Comparison of ENCODE assay signal across 9 mouse cellular contexts in the genomic region with DNA sequence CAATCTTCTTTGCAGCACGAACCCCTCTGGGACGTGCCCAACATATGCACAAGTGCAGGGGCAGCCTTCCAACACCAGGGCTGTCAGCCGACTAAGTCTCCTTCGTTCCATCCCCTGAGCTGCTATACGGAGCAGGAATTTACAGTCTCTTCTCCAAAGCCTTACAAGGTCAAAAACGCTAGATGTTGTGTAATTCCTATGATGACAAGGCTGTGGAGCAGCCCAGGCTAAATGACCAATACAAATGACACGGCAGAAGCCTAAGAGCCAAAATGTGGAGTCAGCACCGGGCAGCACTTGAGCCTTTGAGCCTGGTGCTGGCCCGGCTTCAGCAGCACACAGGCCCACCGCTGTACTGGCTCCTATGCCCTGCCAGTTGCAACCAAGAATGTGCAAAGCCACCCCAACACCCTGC. TPM values are rescaled to one million over a fixed set of nuclear protein-coding genes. Genes with fewer than 3 reads are reported as not detected.
DNase-seq lines count a peak whose midpoint lies in the region; ATAC-seq and TF ChIP-seq lines count a peak whose summit lies in the region.
"Had no signal": no experiment of that assay in that cellular context is flagged by ENCODE, and none has a peak within 500 bp of the region (broad histone marks: within the 10 kb centered on the region; RNA-seq: fewer than 3 reads in every experiment).

No protein-coding gene starts in this region.

- H3K9ac ChIP-seq in forebrain, postnatal 0 days = no peak overlapping the region; the same call in 1 of the 2 replicates
- H3K9ac ChIP-seq in neural tube, embryonic 14.5 days (replicated peaks; ENCODE audit: low read depth, low read length) = no peak overlapping the region

- H3K4me3 ChIP-seq in forebrain, postnatal 0 days (ENCODE audit: low read depth, low read length) = no peak overlapping the region
- H3K4me3 ChIP-seq in neural tube, embryonic 14.5 days (ENCODE audit: low read depth, low read length) = no peak overlapping the region
- H3K4me3 ChIP-seq: megakaryocyte, embryonic 14.5 days had no signal

- no peaks in the 10 kb centered on the region for H3K27me3 ChIP-seq in forebrain, postnatal 0 days (ENCODE audit: insufficient read depth, low read length)
- H3K27me3 ChIP-seq in neural tube, embryonic 14.5 days (ENCODE audit: control insufficient read depth, insufficient read depth, low read length) = no peaks in the 10 kb centered on the region
- H3K27me3 ChIP-seq: megakaryocyte, embryonic 14.5 days had no signal

- no peaks in the 10 kb centered on the region for H3K36me3 ChIP-seq in forebrain, postnatal 0 days (ENCODE audit: insufficient read depth)
- no peaks in the 10 kb centered on the region for H3K36me3 ChIP-seq in neural tube, embryonic 14.5 days (ENCODE audit: control insufficient read depth, insufficient read depth, low read length)

- no peak overlapping the region for H3K4me2 ChIP-seq in forebrain, postnatal 0 days (ENCODE audit: low read depth)
- no peak overlapping the region for H3K4me2 ChIP-seq in neural tube, embryonic 14.5 days (ENCODE audit: low read depth, low read length)

- peak overlapping the region; percentile 59; the same call in 1 of the 2 replicates for H3K27ac ChIP-seq in forebrain, postnatal 0 days (ENCODE audit: low read depth, low read length)
- 0 out of 2 replicates have a peak overlapping the region, but pooled peaks have one; percentile 18 for H3K27ac ChIP-seq in neural tube, embryonic 14.5 days (ENCODE audit: low read depth, low read length)

- WGBS in forebrain, postnatal 0 days = 47% methylated on average over 10 of the region's 10 CpGs
- 67% methylated on average over 10 of the region's 10 CpGs for WGBS in neural tube, embryonic 14.5 days

- DNase-seq in cerebellum, adult 11-12 months = peak; percentile 36
- DNase-seq in cerebellum, adult 8-10 months = no peak
- peak; percentile 24 for DNase-seq in 3T3-L1 (ENCODE audit: low read depth, low spot score)
- DNase-seq in forebrain, postnatal 0 days = no peak
- peak; percentile 55 to 70 for DNase-seq in kidney, adult 8-10 months
- no peak for DNase-seq in T-cell, adult 2 months (ENCODE audit: low spot score)
- no peak for DNase-seq in retina, postnatal 1 day

- H3K4me1 ChIP-seq in forebrain, postnatal 0 days (ENCODE audit: insufficient read depth) = peaks cover 13% of the 10 kb centered on the region
- peaks cover 10% of the 10 kb centered on the region; the same call in 1 of the 2 replicates for H3K4me1 ChIP-seq in neural tube, embryonic 14.5 days (ENCODE audit: control insufficient read depth, insufficient read depth, low read length)

- H3K9me3 ChIP-seq in forebrain, postnatal 0 days (ENCODE audit: low read length) = no peaks in the 10 kb centered on the region
- no peaks in the 10 kb centered on the region for H3K9me3 ChIP-seq in neural tube, embryonic 14.5 days (ENCODE audit: control insufficient read depth, low read length)

- ATAC-seq in forebrain, postnatal 0 days = peak; percentile 60
- ATAC-seq in neural tube, embryonic 14.5 days (ENCODE audit: low read depth) = peak; percentile 29; the same call in 1 of the 2 replicates

- no peak for TF ChIP-seq CTCF in forebrain, postnatal 0 days (IDR thresholded peaks at IDR 0.05; ENCODE audit: low read depth)

RNA-seq across cellular contexts. Expression of a gene that starts 35.4 kb away (rescaled TPM):
- total RNA-seq in forebrain, postnatal 0 days (2014; rRNA removed) = 51.8 and 54.4 TPM in 2 replicates
- polyA plus RNA-seq in forebrain, postnatal 0 days (2015; fragmentation: Nextera tagmentation; extraction: Ambion mirVana) = 46.8 and 74.9 TPM in 2 replicates
- polyA plus RNA-seq in neural tube, embryonic 14.5 days (2014; fragmentation: Nextera tagmentation; extraction: Ambion mirVana) = 117 and 133 TPM in 2 replicates

Comparison
In these comparisons a context has a peak if more than half of its experiments do, and no peak if none do; other contexts are left out.
1. DNase-seq: peak in cerebellum, adult 11-12 months (single experiment), 3T3-L1 (single experiment) and kidney, adult 8-10 months (2 of 2); none in cerebellum, adult 8-10 months (single experiment), forebrain, postnatal 0 days (single experiment), T-cell, adult 2 months (single experiment) and retina, postnatal 1 day (single experiment).